Mouse (Mus musculus): Measurements from ENCODE around the gene Gfm2. TPM values are rescaled to one million over a fixed set of nuclear protein-coding genes. Genes with fewer than 3 reads are reported as not detected.

Gfm2 gene
- total RNA-seq, 2 experiments from 2014 or later = 25.1 to 29.6 TPM

GRCm38 (mm10) chr13:97224341-97224982 is 86.7 kb downstream of the Gfm2 start:
- DNase-seq (ENCODE audit: extremely low spot score in 1 of 2, low spot score in 1 of 2) = no peak

- DNase-seq (ENCODE audit: extremely low spot score in 1 of 2, low spot score in 1 of 2) = no peak
These were observed 87.4 kb downstream of the Gfm2 start for GRCm38 (mm10) chr13:97225130-97225529.

- no peak for DNase-seq (ENCODE audit: extremely low spot score in 1 of 2, low spot score in 1 of 2)
These were observed 90.1 kb downstream of the Gfm2 start for GRCm38 (mm10) chr13:97227795-97228194.

- DNase-seq (ENCODE audit: extremely low spot score in 1 of 2, low spot score in 1 of 2) = no peak
These were observed 92.4 kb downstream of the Gfm2 start for GRCm38 (mm10) chr13:97230101-97230500.

Other genes starting within 250 kb of the Gfm2 start
- gene Gcnt4, start 213.2 kb upstream of the Gfm2 start, total RNA-seq (2021) = 1 to 10 TPM; 1.6 to 2.4 TPM
- gene 1700029F12Rik, start 103.6 kb upstream of the Gfm2 start, total RNA-seq (2021) = not detected
- 10 to 100 TPM; 35.2 to 36.9 TPM for gene Fam169a, start 70.7 kb upstream of the Gfm2 start, total RNA-seq (2021)
- gene Gm6169, start 38.7 kb upstream of the Gfm2 start, total RNA-seq (2021) = 1 to 10 TPM in 1 of 2 experiments, not detected in 1; 1.2 TPM
- gene Nsa2, start within 50 bp of the Gfm2 start, total RNA-seq (2021) = 10 to 100 TPM; 52.2 to 54.3 TPM
- gene Hexb, start 60.4 kb downstream of the Gfm2 start, total RNA-seq (2021) = 100 to 1,000 TPM; 122 to 135 TPM
- 100 to 1,000 TPM; 670 to 691 TPM for gene Enc1, start 103.2 kb downstream of the Gfm2 start, total RNA-seq (2021)